Mouse (Mus musculus) layer of hippocampus, adult 11-12 months (tissue): Measurements from ENCODE around the gene Phactr2.
A peak's percentile ranks its signal among the peaks of the same experiment; 100 is the strongest.

Experiments
- DNase-seq: peaks from one replicate; pipeline ENCODE4 v3.0.0; 2022; ENCODE audit warnings: low spot score

Gene Phactr2

GRCm38 (mm10) chr10:13401971-13402370 is 72.2 kb downstream of the Phactr2 start:
- no peak for DNase-seq

- no peak for DNase-seq
These were observed 78.5 kb downstream of the Phactr2 start for GRCm38 (mm10) chr10:13395753-13396152.

DNA sequence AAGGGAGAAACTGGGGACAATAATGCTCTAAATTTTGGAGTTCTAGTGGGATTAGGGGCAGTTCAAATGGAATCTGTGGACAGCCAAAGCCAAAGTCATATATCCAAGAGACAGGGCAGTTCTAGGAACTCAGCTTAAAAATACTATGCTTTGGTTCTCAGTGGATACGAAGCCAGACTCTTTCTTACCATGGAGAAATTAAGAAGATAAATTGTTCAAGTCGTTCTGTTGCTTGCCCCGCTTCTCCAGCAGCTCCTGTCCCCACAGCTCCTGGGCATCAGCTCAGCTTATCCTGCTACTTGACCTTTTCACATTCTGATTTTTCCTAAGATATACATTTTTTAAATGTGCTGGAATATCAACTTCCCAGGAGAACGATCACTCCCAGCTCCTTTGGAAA is 80.2 kb downstream of the Phactr2 start:
- DNase-seq, result no peak

GRCm38 (mm10) chr10:13388116-13388922 is 85.9 kb downstream of the Phactr2 start:
- no peak for DNase-seq

GRCm38 (mm10) chr10:13384866-13385265 is 89.3 kb downstream of the Phactr2 start:
- DNase-seq, result no peak

- no peak for DNase-seq
These were observed 96.3 kb downstream of the Phactr2 start for GRCm38 (mm10) chr10:13377895-13378294.

DNA sequence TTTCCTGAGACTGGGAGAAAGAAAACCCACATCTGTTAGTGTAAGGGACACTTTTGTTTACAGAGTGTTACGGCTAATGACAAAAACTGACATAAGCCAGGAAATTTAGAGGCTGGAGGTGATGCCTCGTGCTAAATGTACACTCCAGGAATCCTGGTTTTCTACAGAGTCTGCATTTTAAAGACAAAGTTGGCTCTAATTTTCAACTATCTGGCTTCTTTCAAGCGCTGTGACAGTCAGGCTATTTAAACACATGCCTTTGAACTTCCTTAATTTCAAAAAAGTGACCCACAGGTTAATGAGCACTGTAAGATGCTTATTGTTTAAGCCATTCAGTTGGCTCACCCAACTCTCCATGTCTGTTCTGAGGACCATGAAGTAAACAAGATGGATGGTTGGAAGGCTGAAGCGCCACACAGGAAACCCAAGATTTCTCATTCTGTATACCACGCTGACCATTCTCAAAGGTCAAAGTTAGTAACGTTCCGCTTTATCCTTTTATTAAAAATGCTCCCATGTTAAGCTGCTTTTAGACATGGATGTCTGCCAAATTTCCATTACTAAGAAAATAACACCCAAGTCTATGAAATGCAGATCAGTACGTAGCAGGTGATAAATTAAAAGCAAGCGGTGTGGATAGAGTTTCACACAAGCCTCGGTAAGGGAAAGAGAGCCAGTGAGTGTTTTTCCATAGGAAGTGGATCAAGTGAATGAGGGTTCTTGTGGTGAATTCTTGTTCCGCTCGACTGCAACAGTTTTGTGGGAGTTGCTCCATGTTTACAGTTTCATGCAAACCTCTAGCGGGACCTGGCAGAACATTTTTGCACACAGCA is 97.6 kb downstream of the Phactr2 start:
- no peak for DNase-seq

- DNase-seq, result no peak
These were observed 98.4 kb downstream of the Phactr2 start for GRCm38 (mm10) chr10:13375820-13376219.

- no peak for DNase-seq
These were observed 104.4 kb downstream of the Phactr2 start for GRCm38 (mm10) chr10:13369581-13370375.

DNA sequence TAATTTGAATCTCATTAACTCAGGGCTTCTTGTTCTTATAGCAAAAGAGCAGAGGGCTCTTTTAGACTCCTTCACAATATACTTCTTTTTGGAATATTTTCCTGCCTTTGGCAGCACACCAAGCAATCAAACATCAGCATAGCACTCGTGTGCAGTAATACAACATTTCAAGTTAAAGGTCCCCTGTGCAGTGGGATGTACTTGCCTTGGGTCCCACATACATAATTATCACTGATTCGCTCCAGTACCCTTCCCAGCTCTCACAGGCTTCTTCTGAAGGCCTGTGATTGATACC is 110.0 kb downstream of the Phactr2 start:
- no peak for DNase-seq

DNA sequence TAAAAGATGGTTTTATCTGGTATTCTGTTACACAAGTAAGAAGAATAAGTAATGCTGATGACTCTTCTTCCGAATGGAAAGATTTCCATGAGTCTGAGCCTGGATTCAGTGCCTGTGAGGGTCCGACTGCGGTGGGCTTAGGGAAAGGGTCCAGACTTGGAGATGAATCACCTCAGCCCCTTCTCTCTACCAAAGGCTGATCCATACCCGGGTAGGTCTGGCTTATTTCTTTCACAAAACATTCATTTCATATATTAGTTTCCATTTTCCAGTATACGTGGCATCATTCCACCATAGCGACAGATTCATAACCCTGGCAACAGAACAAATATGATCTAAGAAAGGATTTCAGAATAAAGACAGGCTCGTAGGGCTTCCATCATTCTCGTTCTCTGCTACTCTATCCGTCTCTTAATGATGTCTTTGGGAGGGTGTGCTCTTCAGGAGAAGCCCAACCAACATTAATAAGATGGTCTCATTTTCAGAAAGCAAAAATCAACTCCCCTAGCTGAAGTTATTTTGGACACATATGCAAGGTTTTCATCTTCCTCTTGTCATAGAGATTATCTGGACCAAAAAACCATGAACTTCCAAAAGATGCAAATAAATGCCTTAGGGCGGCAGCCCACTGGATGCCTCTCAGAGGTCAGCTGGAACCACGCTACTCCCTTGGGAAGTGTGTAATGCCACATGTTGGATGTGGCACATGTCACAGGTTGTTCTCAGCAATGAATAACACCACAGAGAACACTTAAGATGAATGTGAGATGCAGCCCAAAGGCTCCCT is 110.5 kb downstream of the Phactr2 start:
- DNase-seq, result no peak

DNA sequence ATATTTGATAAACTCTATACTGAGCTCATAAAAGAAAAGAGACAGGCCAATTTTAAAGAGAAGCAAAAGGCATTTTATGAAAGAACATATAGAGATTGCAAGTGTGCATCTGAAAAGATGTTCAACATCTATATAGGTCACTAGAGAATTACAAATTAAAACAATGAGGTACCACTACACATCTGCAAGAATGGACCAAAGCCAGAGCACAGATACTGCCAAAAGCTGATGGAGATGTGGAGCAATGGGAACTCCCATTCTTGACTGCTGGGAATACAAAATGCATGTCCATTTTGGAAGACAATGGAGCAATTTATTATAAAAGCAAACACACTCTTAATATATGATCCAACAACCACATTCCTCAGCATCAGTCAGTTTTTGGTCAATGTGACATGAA is 113.3 kb downstream of the Phactr2 start:
- no peak for DNase-seq

DNA sequence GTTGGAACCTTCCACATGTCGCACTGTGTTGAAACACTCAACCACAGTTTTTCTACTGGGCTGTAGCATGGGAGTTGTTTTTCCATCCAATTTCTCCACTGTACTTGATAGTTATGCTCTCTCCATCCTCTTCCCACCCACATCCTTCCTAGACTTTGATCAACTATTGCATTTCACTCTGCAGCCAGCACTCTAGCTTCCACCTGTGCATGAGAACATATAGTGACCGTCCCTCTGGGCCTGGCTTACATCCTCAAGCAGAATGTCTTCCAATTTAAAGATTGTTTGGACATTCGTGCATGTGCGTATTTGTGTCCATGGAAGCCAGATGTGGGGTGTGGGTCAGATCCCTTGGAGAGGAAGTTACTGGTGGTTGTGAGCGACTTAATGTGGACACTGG is 114.4 kb downstream of the Phactr2 start:
- no peak for DNase-seq

DNA sequence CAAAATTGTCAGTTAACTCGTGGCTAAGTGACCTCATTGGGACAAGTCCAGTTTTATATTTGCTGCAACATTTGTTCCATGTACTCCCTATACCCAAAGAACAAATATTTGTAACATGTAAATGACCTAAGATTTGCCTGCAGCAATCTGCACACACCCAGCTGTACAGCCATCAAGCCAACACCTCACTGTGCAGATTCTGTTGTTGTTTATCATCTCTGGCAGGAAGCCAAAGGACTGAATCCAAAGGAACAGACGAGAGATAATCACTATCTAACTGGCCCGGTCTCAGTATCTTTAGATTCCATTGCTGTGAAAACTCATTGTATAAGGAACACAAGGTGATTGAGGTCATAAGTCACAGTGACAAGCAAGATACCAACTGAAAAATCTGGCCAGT is 115.5 kb downstream of the Phactr2 start:
- DNase-seq, result no peak

DNA sequence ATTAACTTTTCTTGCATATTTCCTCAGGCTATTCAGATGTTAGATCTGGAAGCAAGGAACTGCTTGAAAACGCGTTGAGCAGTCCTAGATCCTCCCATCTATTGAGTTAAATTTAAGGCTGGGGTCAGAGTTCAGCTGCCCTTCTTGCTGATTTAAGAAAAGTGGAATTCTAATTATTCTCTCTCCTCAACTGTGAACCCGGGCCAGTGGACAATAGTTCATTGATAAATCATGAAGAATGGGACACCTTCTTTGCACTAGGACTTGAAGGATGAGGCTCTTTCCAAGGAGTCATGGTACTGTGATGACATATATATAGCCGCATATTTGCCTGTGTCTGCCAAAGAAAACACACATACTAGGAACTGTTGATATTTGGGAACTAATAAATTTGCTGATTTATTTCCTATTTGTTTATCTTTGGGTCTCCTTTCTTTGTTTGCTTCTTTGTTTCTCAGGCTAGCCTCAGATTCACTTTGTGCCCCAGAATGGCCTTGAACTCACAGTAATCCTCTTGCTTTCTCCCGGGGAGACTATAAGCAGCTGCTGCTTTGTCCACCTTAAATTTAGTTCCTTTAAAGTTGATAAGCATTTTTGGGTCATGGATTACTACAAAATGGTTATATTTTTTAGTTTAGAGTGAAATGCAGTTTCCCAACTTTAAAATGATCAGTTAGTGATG is 127.5 kb downstream of the Phactr2 start:
- no peak for DNase-seq

DNA sequence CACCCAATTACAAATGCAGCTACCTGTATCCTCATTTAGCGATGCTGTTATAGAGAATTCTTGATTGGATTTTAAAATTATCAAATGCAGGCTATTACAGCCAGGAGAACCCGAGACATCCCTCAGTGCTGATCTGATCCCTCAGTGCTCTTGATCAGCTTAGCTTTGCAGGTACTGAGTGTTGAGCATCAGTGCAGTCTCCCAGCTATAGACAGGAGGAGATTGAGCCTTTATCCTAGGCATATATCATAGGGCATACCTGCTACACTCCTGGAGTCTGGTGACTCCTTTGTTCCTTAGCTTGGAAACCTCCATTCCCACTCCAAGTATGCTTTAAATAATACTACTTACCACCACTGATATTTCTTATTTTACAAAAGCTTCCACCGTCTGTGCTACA is 133.6 kb downstream of the Phactr2 start:
- no peak for DNase-seq

DNA sequence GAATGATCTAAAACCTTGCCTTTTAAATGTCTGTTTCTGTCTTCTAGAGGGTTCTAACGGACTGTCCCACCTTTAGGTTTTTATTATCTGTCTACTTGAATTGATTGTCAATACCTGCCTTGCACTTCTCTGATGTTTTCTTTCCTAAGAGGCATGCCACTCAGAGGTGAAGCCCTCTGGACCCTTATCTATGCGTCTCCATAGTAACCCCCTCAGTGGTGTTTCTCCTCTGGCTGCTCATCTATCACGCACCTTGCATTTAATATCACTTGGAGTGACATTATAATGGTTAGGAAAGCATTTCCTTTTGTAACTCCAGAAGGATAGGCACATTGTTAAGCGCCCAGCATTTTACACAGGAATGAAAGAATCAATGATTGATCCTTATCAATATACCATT is 137.2 kb downstream of the Phactr2 start:
- no peak for DNase-seq

GRCm38 (mm10) chr10:13335814-13336213 is 138.4 kb downstream of the Phactr2 start:
- no peak for DNase-seq

GRCm38 (mm10) chr10:13335347-13335746 is 138.9 kb downstream of the Phactr2 start:
- no peak for DNase-seq

DNA sequence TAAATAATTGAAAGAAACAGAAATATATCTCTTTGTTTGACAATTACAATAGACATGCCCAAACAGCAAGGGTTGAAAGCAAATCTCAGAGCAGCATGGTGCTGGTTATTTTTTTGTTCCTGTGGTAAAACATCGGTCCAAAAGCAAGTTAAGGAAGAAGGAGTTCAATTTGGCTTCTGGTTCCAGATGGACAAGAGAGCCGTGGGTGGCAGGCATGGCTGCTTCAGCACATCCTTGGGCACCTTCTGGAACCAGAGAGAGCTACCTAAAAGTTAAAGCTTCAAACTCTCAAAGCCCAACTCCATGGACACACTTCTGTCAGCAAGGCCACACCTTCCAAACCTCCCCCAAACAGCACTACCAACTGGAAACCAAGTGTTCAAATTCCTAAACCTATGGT is 140.4 kb downstream of the Phactr2 start:
- peak; percentile 11 for DNase-seq

GRCm38 (mm10) chr10:13332985-13333384 is 141.2 kb downstream of the Phactr2 start:
- DNase-seq, result no peak
